Mouse (Mus musculus) urinary bladder, postnatal 25 days (tissue): ENCODE data around the gene Bach2.
A peak's percentile ranks its signal among the peaks of the same experiment; 100 is the strongest.

ENCODE experiments used
- DNase-seq: peaks from one replicate; pipeline ENCODE4 v3.0.0; 2022; ENCODE audit warnings: low spot score

The Bach2 gene

GRCm38 (mm10) chr4:32564918-32565317 is 326.3 kb downstream of the Bach2 start:
- DNase-seq, result no peak

DNA sequence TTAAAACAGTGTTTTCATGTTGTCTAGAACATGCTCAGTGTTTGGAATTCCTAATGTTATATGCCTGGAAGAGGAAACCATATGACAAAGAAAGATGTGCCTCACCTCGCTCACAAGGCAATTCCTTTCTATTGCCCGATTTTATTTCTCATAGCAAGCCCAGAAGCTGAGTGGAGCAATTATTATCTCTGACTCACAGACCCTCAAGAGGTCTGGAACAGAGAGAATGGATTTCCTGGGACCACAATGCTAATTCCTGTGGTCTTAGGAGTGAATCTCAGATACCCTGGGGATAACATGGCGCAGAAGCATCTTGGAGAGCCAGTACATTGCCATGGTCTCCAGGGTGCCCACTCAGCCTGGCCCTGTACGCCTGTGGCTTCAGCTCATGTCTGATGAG is 330.4 kb downstream of the Bach2 start:
- no peak for DNase-seq

- DNase-seq, result no peak
These were observed 331.7 kb downstream of the Bach2 start for GRCm38 (mm10) chr4:32569995-32570938.

GRCm38 (mm10) chr4:32570939-32571317 is 332.3 kb downstream of the Bach2 start:
- DNase-seq, result no peak

GRCm38 (mm10) chr4:32571441-32571840 is 332.8 kb downstream of the Bach2 start:
- DNase-seq, result no peak

GRCm38 (mm10) chr4:32572118-32572517 is 333.5 kb downstream of the Bach2 start:
- peak; percentile 36 for DNase-seq

DNA sequence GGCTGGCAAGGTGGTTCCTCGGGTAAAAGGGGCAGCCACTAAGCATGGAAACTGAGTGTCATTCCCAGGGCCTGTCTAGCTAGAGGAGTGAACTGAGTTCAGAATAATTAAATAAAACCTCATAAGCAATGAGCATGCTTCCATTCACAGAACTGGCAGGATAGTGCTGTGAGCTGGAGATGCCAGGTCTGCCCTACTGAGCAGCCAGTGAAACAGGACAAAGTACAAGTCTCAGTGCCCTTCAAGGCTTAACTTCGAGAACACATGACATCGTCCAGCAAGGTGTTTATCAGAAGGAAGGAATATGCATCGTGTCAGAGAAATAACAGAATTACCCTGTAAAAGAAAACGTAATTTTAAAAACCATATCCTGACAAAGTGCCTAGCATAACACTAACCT is 335.0 kb downstream of the Bach2 start:
- DNase-seq, result no peak

- no peak for DNase-seq
These were observed 336.0 kb downstream of the Bach2 start for GRCm38 (mm10) chr4:32574604-32575003.

GRCm38 (mm10) chr4:32575165-32575564 is 336.6 kb downstream of the Bach2 start:
- DNase-seq, result no peak

DNA sequence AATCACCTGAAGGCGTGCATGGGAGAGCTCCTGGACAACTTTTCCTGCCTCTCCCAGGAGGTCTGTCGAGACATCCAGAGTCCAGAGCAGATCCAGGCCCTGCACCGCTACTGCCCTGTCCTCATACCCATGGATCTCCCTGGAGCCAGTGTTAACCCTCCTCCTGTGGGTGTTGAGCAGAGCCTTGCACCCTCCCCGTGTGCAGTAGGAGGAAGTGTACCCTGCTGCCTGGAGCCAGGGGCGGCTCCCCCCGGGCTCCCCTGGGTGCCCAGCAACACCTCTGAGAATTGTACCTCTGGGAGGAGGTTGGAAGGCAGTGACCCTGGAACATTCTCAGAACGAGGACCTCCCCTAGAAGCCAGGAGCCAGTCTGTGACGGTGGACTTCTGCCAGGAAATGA is 341.2 kb downstream of the Bach2 start:
- no peak for DNase-seq

DNA sequence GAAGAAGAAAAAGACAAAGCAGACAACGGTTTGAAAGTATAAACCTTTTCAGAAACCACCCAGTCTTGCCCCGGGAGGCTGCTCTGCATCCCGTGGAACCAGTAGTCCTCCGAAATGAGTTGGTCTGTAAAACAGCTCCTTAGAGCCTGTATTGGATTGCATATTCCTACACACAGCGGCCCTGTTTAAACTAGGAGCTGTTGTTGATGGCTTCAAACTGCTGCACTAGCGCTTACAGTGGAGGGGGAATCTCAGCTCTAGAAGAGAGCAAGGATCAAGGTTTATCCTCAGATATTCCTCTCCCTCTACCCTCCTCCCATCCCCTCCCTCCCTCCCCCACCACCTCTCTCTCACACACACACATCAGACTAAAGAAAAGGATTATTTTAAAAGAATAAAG is 345.6 kb downstream of the Bach2 start:
- no peak for DNase-seq

GRCm38 (mm10) chr4:32586596-32586995 is 348.0 kb downstream of the Bach2 start:
- peak; percentile 34 for DNase-seq

DNA sequence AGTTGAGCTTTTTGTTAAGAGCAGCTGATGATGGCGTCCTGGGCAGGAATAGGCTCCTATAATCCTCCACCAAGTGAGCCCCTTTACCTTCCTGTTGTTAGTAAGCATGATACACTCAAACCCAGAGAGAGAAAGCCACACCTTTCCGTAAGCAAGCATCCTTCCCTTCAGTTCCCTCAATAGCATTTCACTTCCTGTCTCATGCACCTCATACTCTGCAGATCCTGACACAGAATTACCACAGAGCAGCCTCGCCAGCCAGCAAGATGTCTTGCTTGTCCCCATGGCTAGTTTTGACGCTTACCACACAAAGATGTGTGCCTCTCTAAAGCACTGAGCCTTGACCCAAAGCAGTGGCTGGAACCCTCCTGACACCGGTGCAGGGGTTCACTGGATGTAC is 348.9 kb downstream of the Bach2 start:
- no peak for DNase-seq

DNA sequence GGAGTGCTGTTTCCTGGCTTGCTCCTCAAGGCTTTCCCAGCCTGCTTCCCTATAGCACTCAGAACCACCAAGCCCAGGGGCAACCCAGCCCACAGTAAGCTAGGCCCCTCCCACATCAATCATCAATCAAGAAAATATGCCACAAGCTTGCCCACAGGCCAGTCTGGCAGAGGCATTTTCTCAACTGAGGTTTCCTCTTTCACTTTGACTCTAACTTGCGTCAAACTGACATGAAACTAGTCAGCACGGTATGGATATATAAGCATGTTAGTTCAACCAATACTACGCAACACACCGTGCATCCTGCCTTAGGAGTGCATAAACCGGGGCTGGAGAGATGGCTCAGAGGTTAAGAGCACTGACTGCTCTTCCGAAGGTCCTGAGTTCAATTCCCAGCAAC is 349.6 kb downstream of the Bach2 start:
- DNase-seq, result no peak

DNA sequence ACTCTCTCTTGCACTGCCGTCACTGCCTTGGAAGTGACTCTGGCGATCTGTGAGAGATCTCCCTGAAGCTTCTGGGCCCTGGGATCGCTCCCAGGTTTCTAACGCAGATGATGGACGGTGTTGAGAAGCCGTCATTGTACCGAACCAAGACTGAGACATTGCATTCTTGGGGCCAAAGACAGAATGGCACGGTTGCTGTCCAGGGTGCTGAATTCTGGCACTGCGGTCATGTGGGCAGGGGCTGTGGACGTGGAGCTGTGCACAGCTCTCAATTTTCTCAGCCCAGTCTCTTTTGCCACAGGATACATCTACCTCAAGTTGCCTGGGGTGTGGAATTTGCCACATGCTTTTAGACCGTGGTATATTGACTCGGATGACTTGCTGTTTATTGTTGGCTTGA is 362.5 kb downstream of the Bach2 start:
- DNase-seq, result peak; percentile 53

DNA sequence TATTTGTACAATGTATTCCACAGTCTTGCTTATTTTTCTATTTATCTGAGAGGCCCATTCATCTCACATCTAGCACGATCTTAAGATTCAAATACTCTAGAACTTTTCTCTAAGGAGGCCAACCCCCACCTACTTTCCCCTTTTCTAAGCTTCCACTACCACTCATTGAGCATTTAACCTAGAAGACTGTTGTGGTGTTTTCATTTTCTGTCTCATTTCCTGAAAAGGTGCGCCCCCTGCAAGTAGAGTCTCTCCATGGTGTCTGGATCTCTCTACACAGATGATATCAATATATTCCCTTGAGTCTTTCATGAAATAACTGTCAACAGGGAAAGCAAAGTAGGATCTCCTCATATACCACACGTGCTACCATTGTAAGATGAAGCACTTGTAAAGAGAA is 364.1 kb downstream of the Bach2 start, which contains the start of gene Gja10:
Gene Gja10, minus strand, starts transcription at position 101 of the 400 bp plus-strand sequence.
- DNase-seq, result no peak

- peak; percentile 92 for DNase-seq
These were observed 376.7 kb downstream of the Bach2 start, which contains the start of gene Casp8ap2 for GRCm38 (mm10) chr4:32615034-32615881. Casp8ap2 (plus strand) TSS chr4:32615451.

GRCm38 (mm10) chr4:32621637-32622036 is 383.0 kb downstream of the Bach2 start:
- no peak for DNase-seq
